Mouse (Mus musculus) thymus, postnatal 25 days (tissue): ENCODE data around the gene Adcyap1r1.
A peak's percentile ranks its signal among the peaks of the same experiment; 100 is the strongest.

Experiments
- DNase-seq: peaks from one replicate; pipeline ENCODE4 v3.0.0; 2022

Adcyap1r1 gene

DNA sequence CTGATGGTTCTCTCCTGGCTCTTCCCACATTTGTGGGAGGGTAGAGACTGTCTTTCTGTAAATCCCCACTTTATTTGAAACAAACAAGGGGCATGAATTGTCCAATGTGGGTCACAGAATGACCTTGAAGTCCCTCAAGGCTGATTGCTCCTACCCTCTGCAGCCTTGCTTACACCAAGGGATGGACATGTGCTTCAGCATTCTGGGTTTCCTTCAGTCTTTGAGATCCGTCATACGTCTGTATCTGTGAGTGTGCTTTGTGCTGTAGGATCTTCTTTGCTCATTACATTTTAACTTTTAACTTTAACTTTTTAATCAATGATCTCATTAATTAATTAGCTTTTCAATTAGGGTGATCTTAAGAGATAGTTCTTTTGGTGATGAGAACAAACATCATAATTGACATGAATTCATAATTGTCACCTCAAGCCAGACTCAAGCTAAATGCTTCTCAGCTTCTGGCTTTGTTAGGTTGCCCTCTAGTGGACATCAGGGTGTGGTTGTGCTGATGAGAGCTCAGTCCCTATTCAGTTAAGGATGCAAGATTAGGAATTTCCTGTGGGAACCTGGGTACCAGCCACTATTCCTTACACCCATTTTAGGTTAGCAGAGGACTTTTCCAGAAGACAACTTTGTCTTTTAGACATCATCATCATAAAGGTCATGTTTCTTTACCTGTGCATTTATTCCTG lies 53.2 kb downstream of the Adcyap1r1 start:
- no peak for DNase-seq

DNA sequence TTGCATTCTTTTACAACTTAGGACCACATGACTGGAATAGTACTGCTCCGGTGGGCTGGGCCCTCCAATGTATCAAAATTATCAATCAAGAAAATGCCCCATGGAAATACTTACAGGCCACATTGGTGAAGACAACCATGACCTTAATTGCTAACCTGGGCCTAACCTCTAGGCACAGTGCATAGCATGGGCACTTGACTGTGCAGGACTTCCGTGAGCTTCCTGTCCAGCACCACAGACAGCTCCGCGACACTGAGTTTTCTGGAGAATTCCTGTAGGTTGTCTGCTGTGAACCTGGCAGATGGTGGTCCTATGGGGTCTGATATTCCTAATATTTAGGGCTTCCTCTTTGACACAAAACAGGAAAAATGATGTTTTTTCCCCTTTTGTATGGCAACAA lies 54.7 kb downstream of the Adcyap1r1 start:
- no peak for DNase-seq

DNA sequence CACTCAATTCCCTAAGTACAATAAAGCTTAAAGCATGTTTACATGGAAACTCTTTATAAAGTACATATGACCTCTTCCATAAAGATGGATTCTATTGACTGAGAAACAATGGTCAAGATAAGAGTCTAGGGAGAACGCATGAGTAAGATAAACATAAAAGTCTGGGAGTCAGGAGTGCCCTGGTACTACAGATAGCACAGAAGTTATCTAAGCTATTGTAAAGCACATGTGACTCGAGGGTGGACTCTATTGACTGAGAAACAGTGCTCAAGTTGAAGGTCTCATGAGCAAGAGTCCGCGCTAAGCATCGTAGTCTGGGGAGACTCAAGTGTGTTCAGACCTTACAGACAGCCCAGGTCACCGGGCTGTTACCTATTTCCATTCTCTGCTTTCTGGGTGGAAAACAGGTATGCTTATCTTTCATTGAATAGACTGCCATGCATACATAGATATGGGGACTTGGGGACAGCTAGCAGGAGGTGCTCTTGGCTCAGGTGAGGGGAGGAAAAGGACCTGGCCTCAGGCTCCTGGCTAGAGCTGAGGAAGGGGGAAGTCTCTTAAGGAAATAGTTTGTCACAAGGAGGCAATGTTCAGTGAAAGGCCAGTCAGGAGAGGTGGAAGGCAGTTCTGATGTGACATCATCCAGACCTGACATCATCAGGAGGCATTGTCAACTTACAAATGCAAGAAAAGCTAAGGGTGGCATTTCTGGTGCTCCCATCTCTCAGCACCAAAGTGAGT lies 57.5 kb downstream of the Adcyap1r1 start:
- DNase-seq = no peak

DNA sequence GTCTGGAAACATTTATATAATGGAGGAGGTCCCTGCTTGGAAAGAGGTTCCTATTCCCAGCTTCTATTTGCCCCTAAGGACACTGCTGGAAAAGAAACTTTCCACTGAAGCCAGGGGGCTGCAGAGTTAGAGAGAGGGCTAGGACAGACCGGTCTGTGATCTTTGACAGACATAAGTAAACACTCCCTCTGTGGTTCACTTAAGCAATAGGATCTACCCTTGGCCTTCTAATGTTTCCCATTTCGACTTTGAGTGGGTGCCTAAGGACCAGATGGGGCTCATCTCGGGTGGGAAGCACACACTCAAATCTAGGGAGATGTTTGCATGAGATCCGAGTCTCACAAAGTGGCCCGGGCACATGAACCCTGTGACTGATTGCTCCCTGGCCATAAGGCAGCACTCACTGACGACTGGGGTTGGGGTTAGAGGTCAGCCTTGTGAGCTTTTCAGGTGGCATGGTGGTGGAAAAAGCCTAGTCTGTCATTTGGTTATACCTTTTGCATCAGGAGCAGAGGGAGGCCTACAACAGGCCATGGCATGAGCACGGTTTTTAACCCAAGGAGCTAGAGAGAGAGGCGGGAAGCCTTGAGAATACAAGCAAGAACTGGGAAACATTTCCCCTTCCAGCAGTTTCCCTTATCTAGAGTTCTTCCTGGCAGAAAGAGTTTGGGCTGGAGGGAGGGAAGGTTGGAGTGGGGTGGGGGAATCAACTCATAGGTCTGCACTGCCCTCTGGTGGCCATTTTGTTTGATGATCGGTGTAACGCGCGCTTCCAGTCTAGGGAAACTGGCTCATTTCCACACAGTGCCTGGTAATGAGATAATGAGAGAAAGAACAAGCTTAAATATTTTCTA lies 59.7 kb downstream of the Adcyap1r1 start:
- peak; percentile 30 for DNase-seq

DNA sequence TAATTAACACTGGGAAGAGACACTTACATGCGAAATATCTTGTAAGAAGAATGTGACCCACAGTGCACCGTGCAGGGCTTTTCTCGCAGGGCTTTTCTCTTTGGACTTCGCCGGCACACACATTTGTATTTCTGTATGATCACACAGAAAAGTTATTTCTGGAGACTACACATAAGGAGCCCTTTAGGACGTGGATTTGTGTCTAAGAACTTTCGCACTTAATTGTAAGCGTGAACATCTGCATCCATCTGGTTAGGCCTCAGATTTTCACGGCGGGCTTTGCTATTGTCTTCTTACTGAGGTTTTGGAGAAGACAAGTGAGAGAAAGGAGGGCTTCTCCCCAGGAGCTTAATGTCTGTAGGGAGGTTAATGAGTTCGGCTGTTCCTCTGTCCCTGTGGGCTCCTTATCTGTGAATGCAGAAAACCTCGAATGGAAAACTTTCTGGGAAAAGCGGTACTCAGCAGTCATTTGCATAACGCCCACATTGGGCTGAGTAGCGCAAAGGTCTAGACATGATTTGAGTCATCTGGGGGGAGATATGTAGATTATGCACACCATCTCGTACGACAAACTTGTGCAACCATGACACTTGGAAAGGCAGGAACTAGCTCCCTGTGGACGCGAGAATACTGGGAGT lies 60.4 kb downstream of the Adcyap1r1 start:
- no peak for DNase-seq

DNA sequence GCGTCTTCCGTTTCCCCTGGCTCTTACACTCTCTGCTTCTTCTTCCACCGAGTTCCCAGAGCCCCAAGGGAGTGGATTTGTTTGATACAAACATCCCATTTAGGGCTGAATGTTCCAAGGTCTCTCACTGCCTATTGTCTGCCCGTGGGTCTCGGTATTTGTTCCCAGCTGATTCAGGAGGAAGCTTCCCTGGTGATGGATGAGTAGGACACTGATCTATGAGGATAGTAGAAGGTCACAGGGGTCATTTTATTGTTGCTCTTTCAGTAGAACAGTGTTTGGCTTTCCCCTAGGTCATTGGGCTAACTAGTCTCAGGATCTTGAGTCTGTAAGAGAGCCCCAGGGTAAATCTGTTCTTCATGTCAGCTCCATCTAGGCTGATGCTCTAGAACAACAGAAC lies 61.7 kb downstream of the Adcyap1r1 start:
- DNase-seq = no peak

DNA sequence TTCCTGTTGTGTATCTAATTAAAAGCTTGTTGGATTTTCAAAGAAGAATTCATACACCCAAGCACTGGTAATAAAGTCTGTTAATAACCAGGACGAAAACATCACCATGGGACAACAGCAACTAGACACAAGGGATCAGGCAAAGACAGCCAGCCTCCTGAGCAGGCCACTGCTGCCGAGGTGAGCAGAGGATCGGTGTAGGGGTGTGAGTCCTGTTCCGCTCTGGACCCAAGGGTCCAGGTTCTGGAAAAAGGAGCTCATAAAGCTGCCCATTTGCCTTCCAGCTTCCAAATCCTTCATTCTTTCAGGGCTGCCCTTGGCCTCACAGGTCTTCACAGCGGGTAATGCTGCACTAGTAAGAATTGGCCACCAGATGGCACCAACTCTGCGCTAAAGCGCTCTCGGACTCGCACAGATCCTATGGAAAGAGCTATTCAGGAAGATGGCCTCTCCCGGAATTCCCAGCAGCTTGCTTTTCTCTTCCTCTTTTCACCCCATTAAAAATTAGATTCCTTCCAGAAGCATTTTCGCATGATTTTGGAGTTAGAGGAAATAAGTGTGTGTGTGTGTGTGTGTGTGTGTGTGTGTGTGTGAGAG lies 67.9 kb downstream of the Adcyap1r1 start:
- peak; percentile 18 for DNase-seq

DNA sequence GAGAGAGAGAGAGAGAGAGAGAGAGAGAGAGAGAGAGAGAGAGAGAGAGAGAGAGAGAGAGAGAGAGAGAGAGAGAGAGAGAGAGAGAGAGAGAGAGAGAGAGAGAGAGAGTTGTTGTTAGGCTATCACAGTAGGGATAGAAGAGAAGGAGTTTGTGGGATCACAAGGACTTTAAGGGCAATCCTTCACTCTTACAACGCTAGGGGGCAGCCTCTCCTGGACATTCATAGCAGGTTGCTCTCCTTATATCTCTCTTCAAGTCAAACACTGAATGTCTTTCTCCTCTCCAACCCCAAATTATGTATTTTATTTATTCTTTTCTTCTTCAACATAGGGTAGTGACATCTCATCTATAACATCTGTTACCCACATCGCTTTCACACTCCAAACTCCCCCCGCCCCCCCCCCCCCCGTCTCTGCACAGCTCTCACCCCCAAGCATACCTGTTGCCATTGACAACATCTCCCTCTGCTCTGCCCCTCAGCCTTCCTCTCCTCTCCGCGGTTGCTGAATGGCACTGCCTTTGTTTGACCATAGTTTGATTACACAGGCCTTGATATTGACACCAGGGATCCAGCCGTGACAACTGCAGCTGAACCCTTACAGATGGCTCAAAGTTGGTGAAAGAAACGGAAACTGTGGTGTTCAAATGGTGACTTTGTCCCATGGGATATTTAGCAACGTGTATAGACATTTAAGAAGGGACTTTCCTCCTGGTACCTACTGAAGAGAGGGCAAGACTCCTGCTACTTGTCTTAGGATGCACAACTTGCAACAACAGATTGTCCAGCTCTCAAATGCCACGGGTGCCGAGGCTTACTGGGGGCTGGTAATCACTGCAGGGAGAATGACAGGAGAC lies 68.7 kb downstream of the Adcyap1r1 start:
- DNase-seq = no peak

DNA sequence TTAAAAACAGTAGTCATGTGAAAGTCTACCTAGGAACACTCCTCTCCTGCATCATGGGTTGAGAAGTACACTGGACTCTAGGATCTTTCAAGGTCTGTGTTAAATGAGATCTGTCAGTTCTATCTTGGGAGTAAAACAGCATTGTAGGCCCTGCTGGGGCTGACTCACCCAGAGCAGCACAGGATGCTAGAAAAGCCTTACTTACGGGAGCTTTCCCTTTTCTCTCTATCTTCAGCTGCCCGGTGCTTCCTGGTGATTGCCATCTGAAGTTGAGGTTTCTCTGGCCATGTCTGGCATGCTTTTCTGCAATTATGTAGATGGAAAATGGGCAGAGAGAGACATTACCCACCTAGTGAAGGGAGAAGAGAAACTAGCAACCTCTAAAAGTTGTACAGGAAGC lies 84.7 kb downstream of the Adcyap1r1 start:
- DNase-seq = no peak

DNA sequence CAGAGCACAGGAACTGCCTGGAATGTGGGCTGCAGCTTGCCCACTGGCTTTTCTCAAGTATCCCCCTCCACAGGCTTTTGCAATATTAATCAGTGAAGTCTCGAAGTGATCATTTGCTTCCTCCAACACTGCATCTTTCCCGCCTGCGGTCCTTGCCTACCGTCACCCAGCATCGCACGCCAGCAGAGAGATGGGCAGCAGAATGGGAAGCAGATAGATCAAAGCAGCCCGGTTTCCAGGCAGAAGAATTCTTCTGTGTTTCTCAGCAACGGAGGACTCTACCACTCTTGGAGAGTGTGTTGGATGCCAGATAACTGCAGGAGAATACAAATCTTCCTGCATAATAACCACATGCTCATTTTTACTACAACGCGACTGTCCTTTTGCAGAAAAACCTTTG lies 87.4 kb downstream of the Adcyap1r1 start:
- DNase-seq = no peak

DNA sequence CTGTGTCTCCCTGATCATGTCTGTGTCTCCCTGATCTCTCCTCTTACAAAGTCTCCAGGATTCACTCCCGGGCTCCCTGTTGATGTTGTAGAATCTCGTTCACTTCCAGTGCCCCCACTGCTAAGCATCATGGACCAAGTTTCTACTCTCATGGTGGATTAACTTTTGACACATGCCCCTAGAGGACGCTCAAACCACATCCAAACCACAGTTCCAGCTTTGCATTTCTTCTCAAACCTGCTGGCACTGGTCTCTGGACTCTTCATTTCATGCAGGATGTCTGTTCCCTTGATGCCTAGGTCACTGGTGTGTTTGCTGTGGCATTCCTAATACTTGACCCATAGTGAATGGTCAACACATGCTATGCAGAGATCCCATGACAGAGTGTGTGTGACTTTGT lies 90.6 kb downstream of the Adcyap1r1 start:
- no peak for DNase-seq

DNA sequence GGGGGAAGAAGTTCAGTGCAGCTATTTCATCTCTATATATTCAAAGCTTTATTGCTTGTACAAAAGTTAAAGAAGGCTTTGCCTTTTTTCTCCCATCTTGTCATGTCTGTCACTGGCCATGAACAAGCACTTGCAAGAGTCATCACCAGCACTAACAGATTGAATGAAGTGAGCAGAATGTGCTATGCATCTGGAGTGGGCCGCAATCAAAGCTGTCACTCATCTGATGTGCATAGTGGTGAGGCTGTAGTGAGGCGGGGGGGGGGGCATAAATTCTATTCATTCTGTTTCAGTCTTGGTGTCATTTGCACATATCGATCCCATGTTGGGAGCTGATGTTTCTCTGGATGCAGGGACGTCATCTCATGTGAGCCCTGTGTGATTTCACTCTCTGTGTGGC lies 91.6 kb downstream of the Adcyap1r1 start:
- DNase-seq = no peak

DNA sequence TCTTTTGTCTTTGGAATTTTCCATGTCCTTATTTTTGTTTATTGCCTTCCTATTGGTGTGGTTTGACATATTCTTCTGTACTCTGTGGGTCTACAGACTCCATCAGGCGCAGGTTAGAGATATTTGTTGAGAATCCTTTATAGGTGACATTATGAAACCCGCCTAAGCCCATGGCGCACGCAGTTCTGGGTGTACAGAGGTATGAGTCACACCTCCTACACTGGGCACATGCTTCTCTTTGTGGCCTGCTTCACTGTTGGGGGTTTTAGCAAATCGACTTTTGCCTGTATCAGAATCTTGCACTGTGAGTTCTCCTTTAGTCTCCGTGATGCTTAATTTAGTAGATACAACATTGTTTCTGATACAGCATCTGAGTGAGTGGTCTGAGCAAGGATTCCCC lies 97.4 kb downstream of the Adcyap1r1 start:
- no peak for DNase-seq

DNA sequence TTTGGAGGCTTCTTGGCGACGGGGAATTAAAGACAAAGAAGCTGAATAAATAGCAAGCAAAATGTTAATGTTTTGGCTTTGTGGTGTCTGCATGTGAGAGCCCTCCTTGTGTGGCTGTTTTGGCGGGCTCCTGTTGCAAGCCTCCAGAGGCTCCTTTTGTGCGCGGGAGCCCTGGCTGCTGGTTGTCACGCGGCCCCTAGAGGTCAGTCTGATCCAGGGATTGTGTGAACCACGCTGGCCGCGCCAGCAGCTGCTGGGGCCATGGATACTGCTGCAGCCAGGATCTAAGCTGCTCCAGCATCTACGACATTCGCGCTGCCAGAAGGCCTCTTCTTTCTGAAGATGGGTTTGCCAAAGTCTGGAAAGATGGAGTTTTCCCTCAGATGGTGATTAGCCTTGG lies 99.1 kb downstream of the Adcyap1r1 start:
- DNase-seq = no peak
